Mouse (Mus musculus) liver, adult 2 months (tissue): ENCODE results near the gene Ybx1.

Source experiments
- CTCF ChIP-seq: fragments of 200-500 bp; IDR thresholded peaks from 2 replicates; pipeline ENCODE4 v1.5.1; 2011; ENCODE audit warnings: low read depth, low read length, control low read depth
- POLR2A ChIP-seq: fragments of 200-500 bp; IDR thresholded peaks from 2 replicates; pipeline ENCODE4 v1.6.1; 2011; ENCODE audit warnings: low read length, control low read depth; ENCODE audit not compliant: insufficient read depth; ENCODE audit errors: extremely low read depth

DNA sequence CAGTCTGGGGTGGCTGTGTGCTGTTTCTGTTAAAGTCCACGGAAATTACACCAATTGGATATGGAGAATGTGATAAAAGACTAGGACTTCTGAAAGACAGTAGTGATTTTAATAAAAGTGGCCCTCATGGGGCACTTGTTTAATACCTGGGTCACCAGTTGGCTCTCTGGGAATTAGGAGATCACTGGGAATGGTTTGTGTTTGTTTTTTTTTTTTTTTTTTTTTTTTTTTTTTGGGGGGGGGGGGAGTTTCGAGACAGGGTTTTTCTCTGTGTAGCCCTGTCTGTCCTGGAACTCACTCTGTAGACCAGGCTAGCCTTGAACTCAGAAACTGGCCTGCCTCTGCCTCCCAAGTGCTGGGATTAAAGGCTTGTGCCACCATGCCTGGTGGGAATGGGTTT is 18.7 kb downstream of the Ybx1 start:
- TF ChIP-seq CTCF (no peak), POLR2A (no peak)
